Mouse (Mus musculus) c-Kit-positive CD71-positive TER-119-positive erythroid progenitor cells, embryonic 14.5 days (primary cell): ENCODE results near the gene Rnf40.

Source experiments
- DNase-seq: peaks from one replicate; pipeline ENCODE4 v3.0.0-alpha.2; 2013; ENCODE audit warnings: low spot score

The Rnf40 gene

GRCm38 (mm10) chr7:127649206-127649605, 60.6 kb downstream of the Rnf40 start:
- no peak for DNase-seq

GRCm38 (mm10) chr7:127651624-127652023, 63.1 kb downstream of the Rnf40 start:
- no peak for DNase-seq

GRCm38 (mm10) chr7:127652050-127652449, 63.5 kb downstream of the Rnf40 start:
- DNase-seq: no peak

GRCm38 (mm10) chr7:127654318-127654717, 65.8 kb downstream of the Rnf40 start:
- no peak for DNase-seq
